Mouse (Mus musculus) adrenal gland, adult (tissue): ENCODE data around the gene Aire.

Experiments used
- DNase-seq, 2 experiments: peaks; one replicate each; pipeline ENCODE4 v3.0.0; 2022 to 2023; ENCODE audit warnings: low spot score in 1 of 2; ENCODE audit not compliant: inconsistent age in 2 of 2

Gene Aire

DNA sequence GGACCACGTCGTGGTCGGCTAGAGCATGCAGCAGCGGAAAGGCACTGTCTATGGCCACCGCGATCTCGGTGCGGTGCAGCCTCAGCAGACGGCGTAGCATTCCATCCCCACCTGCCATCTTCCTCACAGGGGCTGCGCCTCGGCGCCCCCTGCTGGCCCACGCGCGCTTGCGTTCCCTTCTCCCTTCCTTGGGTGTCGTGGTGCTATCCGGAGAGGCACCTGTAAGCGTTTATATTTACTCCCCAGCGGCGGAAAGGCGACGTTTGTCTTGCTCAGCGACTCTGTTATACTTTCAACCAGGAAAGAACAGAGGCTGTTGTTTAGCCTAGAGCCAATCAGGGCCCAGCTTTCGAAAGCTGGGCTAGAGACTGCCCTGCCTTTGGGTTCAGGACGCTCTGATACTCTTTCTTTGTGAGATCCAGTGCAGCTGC is at the start of gene Aire:
Aire (minus strand) TSS at position 205 of the 431 bp plus-strand sequence.
- DNase-seq = peak; percentile 62 to 87

DNA sequence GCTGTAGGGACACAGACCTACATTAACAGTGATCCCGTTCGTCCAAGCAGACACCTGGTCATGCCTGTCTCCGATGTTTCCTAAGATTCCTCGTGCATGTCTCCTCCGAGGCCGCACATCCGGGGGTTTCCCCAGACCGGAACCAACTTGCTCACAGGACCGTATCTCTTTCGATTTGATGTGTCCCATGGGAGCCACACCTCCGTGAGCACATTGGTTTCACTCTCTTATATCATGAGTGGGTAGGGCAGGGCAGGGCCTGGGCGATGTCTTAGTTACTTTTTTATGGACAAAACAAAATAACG is 49.3 kb upstream of the Aire start:
- no peak for DNase-seq

DNA sequence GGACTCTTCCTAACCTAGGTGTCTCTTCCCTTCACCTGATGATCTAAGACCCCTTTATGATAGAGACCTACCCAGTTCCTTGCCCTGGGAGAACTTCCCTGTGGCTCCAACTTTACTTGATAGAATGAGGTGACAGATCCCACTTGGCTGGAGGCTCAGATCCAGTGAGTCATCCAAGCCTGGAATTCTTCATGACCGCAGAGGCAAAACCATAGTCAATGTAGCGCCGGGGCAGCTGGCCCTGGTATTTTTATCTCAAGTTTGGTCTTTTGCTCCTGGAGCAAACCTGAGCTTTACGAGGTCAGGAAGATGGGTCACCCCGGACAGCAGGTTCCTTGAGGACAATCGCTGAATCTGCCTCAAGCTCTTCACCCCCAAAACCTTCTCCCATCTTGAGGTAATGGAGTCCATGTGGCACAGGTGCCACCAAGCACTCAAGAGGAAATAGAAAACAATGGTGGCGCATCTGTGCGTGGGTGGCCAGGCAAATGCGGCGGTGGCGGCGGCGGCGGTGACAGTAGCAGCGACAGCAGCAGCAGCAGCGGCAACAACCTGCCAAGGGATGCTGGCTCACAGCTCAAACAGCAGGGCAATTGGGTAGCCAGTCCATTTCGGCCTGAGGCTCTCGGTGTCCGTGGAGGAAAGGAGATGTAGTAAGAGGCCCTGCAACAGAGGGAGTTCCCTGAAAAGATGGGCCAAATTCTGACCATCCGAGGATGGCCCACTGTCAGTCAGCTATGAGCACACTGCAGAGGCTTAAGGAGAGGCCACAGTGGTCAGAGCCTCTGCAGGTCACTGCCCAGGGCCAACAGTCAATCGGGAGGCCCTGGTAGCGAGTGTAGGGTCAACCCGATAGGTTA is 48.7 kb upstream of the Aire start:
- DNase-seq = peak; percentile 70 to 82

DNA sequence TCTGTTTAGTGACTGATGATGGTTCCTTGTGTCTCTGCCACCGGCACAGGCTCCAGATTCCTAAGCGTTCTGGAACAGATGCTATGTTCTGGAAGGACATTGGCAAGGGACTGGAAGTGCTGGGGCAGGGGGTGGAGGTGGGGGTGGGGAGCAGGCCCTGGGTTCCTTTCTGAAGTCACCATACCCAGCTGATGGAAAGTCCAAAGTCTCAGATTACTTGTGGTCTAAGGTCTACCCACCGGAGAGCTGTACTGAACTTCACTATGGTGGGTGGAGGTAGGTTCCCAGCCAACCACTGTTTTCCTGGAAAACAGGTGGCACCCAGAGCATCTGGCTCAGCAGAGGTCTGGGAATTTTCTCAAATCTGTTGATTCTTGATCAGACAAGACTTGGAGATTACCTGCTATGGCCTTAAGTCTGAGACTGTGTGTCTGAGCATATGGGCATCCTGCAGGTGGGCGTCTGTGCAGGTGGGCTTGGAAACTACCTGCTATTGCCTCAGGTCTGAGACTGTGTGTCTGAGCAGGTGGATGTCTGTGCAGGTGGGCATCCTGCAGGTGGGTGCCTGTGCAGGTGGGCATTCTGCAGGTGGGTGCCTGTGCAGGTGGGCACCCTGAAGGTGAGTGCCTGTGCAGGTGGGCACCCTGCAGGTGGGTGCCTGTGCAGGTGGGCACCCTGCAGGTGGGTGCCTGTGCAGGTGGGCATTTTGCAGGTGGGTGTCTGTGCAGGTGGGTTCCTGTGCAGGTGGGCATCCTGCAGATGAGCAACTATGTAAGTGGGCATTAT is 47.5 kb upstream of the Aire start:
- peak in 1 of 2 experiments; percentile 3 for DNase-seq

DNA sequence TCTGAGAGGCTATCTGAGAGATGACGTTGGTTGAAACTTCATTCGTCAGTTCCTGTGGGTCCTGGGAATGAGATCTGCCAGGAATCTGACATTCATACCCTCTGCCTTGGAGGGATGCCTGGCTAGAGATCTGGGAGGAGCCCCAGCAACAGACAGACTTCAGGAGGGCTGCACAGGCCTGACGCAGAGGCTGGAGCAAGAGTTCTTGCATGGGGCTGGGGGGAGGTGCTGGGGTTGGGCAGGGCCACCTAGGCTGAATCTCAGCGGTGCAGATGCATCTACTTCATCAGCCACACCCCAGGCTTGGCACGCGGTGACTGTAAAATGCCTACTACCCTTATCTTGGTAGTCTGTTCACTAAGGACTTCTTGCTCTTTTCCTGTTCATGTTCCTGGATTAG is 46.8 kb upstream of the Aire start:
- peak in 1 of 2 experiments; percentile 20 for DNase-seq

DNA sequence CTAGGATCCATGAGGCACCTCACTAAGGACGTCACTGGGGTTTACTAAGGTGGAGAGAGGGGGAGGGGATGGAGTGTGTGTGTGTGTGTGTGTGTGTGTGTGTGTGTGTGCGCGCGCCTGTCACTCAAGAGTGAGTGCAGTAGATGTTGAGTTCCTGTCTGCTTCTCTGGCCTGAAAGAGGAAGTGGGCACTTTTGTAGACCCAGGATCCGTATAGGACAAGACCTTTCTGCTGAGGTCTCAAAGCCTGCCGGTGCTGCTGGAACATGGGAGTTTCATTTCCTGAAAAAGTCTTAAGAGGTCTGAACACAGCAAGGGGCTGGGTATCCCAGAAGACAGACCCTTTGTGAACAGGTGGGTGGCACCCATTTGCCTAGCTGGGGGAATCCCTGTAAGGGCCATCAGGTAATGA is 43.7 kb upstream of the Aire start:
- no peak for DNase-seq

DNA sequence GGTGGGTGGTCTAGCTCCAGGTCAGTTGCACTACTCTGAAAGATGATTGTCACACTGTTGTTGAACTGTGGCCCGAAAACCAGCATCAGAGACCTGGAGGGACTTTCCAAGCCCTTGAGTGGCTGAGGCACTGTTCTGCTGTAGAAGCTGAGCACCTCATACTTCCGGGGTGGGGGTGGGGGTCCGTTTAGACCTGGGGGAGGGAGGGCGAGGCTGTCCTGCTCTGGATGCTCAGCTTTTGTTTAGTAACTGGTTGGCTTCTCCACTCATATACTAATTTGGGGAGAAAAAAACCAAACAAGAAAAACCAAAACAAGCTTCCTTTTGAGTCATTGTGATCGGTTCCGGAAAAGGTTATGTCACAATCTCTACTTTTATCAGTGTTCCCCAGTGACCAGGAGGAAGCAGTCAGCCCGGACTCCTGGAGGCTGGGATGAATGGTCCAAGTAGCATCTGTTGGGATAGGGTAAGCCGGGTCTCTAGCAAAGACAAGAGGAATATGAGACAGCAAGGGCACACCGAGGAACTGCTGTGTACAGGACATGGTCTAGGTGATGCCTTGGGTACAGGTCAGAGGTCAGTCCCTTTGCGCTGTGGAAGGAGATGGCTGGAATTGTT is 43.1 kb upstream of the Aire start:
- DNase-seq = no peak

DNA sequence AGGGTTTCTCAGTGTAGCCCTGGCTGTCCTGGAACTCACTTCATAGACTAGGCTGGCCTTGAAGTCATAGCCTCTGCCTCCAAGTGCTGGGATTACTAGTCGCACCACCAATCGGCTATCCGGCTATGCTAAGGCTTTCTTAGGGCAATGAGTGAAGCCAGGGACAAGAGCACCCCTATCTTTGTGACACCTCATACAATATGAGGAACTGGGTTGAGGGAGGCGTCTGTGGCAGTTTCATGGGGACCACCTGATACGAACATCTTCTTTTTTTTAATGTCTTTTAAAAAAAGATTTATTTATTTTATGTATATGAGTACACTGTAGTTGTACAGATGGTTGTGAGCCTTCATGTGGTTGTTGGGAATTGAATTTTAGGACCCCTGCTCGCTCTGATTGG is 42.3 kb upstream of the Aire start:
- DNase-seq = no peak

DNA sequence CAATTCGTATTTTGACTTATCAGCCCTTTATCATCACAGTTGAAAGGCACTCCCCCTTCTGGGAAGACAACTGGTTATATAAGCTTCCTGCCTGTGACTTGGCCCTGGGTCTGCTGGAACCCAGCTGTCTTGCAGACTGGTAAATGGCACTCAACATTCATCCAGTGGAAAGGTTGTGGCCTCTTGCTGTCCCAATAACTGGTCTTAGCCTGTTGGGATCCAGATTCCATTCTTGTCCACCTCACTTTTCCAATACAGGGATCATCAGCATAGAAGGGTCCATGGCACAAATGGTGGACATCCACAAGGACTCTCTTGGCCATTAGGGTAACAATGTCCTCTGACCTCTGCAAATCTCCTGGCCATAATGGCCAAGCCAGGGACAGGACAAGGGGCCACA is 40.7 kb upstream of the Aire start:
- no peak for DNase-seq

DNA sequence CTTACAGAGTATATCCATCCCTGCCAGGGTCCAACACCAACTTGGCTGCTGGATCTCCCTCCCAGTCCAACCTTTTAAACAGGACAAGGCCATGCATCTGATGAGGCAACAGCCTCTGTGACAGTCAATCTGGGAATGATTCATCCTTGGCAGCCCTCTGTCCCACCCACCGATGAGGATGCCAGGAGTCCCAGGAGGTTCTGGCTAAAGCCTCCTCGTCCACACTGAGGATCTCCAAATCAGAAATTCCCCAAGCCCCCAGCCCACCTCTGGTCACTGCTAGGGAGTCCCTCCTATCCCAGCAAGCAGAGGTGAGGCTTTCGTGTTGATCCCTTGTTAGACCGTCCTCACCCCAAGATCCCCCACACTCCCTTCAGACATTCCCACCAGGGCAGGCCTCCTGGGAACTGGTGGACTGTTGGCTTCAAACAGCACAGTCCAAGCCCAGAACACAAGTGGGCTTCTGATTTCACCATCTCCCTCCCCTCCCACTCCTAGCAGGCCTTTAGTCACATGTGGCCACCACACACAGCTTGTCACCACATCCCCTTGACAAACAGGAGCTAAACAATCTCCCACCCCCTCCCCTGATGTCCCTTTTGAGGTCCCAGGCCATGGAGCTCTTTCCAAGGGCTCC is 36.7 kb upstream of the Aire start:
- DNase-seq = peak; percentile 87 to 93

DNA sequence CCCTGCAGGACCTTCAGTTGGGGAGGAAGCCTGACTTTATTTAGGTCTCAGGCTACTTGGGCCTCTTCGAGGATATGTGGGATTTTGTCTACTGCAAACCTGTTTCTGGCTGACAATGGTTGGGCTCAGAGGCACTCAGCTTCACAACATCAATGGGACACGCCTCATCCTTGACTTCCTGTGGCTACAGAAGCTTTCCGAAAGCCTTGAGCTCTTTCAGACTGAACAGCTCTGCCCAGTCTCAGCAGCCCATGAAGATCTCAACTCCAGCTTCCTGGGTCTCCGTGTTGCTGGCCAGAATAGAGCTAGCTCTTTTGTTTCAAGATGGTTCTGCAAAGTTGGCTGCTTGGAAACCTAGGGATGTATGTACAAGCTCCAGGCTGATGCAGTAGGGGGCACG is 34.9 kb upstream of the Aire start:
- no peak for DNase-seq

DNA sequence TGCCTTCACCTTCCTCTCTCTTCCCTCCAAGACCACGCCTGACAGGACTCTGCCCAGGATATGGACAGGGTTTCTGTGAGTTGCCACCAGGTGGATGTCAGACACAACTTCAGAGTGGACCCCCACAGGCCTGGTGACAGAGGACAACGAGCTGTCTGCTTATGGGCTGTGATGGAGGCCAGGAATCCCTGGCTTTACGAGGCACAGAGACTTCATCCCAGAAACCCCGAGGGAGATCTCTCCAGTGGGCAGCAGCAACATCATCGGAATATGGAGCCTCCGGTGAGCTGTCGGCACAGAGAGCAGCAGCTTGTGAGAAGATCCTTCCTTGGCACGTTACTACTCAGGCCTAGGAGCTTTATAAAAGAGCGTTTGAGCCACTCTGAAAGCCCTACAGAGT is 34.5 kb upstream of the Aire start:
- no peak for DNase-seq

DNA sequence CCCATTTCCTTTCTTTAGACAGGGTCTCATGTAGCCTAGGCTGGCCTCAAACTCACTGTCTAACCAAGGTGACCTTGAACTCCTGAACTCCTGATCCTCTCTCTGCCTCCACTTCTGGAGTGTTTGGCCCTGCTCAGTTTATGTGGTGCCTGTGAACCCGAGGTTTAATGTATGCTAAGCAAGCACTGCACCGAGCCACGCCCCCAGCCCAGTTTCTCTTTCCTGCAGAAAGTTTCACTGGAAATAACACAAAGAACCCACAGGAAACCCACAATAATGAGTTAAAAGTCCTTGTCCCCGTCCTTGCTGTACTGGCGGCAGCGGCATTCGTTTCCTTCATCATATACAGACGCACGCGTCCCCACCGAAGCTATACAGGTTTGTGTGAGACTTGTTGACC is 31.6 kb upstream of the Aire start:
- DNase-seq = no peak

DNA sequence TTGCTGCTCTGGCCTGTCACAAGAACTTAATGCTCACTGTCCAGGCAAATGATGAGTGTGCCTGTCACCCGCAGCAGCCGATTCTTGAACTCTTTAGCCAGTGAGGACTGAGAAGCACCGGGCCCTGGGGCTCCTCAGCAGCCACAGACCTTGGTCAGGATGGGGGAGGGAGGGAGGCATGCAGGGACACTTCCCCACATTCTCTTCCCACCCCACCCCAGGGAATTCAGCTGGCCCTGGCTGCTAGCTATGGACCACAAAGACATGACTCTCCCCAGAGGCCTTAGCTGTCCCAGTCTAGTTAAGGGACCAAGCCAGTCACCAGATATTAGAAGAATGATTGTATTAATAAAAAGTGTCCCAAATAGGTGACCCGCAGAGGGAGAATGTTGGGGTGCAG is 30.7 kb upstream of the Aire start:
- no peak for DNase-seq

DNA sequence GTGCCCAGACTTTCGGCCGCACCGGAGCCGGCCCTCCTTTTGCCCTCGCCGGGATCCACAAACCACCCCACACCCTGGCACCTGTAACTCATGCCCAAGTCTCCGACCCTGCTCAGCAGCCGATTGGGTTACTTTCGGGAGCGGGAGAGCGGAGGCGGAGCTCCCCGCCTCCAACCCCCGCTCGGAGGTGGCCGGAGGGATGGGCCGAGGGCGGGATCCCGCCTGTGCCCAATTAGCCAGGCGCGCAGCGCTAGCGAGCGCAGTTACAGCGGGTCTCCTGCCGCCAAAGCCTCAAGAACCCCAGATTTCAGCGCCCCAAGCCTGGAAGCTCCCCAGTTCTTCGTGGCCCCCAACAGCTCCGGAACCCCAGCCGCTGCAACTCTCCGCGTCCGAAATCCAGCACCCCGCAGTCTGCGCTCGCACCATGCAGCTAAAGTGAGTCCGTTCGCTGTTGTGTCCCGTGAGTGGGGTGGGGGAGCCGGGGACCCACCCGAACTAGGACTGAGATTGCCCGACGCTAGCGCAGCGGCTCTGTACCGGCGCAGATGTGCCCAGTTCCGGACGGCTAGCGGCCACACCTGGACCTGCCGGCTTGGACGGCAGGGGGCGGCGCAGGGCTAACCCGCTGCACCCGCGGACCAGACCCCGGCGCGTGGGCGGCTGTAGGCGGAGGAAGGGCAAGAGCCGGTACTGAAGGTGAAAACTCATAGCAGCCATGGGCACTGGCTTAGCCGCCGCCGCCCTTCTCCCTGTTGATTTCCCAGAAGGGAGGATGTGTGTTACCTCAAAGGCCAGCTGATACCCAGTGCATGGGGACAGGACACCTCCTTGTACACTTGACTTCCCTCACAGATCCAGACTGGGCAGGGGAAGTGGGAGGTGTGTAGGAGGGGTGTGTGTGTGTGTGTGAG is 25.9 kb upstream of the Aire start, which contains the start of gene Icosl:
Icosl (plus strand) TSS at position 202 of the 911 bp plus-strand sequence.
- DNase-seq = peak; percentile 90 to 95

DNA sequence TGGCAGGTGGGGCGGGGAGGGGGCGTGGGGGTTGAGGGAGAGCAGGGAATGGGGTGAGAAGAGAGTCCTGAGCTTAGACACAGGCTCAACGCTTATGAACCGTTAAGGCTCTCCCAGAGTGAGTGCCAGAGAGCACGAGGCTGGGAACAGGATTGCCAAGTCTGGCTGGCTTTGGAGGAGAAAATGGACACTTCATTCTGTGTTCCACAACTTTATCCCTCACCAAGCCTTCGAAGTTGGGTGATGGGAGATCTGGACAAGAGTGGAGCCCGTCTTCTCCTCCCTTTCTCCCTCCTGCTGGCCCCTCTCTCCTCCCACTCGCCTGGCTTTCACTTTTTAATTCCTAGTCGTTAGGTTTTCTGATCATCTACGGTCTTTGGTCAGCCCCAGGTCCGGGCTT is 25.1 kb upstream of the Aire start:
- DNase-seq = no peak

DNA sequence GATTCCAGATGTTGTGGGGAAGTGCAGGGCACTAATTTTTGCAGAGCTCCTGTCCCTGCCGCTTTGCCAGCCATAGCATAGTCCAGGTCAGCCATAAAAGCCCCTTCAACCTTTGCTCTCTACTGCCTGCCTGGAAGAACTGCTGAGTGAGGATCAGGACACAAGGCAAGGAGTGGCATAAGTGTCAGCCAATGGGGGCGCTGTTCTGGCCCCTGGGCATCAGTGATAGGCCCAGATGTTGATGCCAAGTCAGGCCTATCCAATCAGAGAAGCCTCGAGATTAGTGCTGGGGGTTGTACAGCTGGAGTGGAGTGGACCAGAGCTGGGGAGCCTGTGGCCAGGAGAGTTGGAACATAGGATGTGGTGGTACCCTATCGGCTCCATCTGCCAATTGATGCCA is 23.8 kb upstream of the Aire start:
- peak in 1 of 2 experiments; percentile 58 for DNase-seq

DNA sequence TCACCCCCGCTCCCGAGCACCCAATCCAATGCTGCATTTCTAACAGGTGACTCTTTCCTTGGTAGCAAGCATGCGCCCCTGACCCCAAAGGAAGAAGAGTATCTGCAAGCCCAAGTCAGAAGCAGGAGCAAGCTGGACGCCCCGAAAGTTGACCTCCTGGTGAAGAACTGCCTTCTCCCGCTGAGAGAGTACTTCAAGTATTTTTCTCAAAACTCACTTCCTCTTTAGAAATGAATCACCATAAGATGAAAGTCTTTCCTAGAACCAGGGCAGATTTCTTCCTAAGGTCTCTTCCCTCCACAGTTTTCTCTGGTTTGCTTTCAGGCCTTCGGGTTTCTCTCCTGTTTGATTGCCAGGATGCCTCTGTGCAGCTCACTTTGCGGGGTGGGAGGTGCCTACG is 19.7 kb upstream of the Aire start:
- DNase-seq = no peak

DNA sequence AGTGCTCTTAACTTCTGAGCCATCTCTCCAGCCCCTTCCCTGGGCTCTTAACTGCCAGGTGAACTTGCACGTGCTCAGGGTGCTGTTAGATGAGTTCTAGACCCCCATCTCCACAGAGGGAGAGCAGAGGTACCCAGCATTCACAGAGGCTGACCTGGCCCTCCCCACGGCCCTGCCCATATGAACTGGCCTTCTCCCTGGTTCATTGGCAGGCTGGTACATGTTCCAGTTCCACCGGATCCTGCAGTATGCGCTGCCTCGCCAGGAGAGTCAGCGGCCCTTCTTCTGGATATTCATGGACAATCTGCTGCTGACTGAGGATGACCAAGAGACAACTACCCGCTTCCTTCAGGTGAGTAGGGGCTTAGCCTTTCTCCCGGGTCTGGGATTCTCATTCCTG is 13.6 kb upstream of the Aire start:
- no peak for DNase-seq
